Mouse (Mus musculus) G1E (cell line): ENCODE data around the gene Ugt8a.

Source experiments
- CTCF ChIP-seq: IDR thresholded peaks from 2 replicates; pipeline ENCODE4 v1.5.1; 2012; ENCODE audit warnings: low read depth, low read length, inconsistent platforms, mixed read lengths
- GATA1 ChIP-seq: IDR thresholded peaks from 2 replicates; pipeline ENCODE4 v1.6.1; 2012; ENCODE audit warnings: borderline replicate concordance, low read length, inconsistent platforms, mixed read lengths
- POLR2AphosphoS5 ChIP-seq: IDR thresholded peaks from 2 replicates; pipeline ENCODE4 v1.6.1; 2012; ENCODE audit warnings: low read depth, low read length, inconsistent platforms; ENCODE audit not compliant: insufficient replicate concordance

DNA sequence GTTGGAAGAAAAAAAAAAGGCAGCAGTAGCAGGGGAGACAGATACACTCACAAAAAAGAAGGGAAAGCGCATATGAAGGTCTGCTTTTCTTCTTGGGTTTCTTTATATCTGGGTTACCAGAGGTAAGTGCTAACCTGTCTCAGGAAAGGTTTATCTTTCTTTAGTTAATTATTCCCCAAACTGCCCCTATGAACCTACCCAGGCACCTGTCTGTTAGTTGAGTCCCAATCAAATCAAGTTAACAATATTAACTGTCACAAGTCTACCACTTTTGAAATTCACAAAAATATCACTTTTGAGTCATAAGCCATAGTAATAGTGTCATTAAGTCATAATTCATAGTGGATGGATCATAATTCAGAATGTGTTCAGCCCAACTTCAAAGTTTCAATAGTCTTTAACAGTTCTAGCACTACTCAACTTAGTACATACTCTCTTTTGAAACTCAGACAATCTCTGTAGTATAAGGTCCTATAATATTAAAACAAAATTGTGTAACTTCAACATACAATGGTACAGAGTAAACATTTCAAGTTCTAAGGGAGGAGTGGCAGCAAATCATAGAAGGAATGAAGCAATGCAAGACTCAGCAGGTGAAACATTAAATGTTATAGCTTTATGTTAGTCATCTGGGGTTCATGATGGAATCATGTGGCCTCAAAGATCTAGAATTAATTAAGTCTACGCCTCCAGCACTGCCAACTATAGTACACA is 45.4 kb upstream of the Ugt8a start:
- TF ChIP-seq CTCF: no peak
- no peak for TF ChIP-seq GATA1
- no peak for TF ChIP-seq POLR2AphosphoS5
